8 mouse cellular contexts compared by ENCODE assay signal in genomic region chr11:64436412-64436727, GRCm38 (mm10). TPM values are rescaled to one million over a fixed set of nuclear protein-coding genes. Genes with fewer than 3 reads are reported as not detected.
DNase-seq lines count a peak whose midpoint lies in the region; ATAC-seq and TF ChIP-seq lines count a peak whose summit lies in the region.

Gene F930015N05Rik, minus strand, starts transcription at chr11:64436653.

- DNase-seq in CD4-positive, CD25-positive, alpha-beta regulatory T cell, adult 2 months (ENCODE audit: low read depth, low spot score) = peak; percentile 1
- DNase-seq in lung, postnatal 0 days (ENCODE audit: low spot score) = no peak
- DNase-seq in lung, postnatal 36 days = no peak
- no peak for DNase-seq in adrenal gland, postnatal 25 days
- no peak for DNase-seq in testis, postnatal 14 days (ENCODE audit: low spot score)

- no peak within 1 kb of the TSS for H3K27ac ChIP-seq in lung, postnatal 0 days (ENCODE audit: low read length)
- peak within 1 kb of the TSS; percentile 57; the same call in 1 of the 2 replicates for H3K27ac ChIP-seq in intestine, postnatal 0 days (ENCODE audit: low read depth, low read length)
- peak within 1 kb of the TSS; percentile 65 for H3K27ac ChIP-seq in neural tube, embryonic 15.5 days (replicated peaks)

- H3K4me2 ChIP-seq in lung, postnatal 0 days (replicated peaks; ENCODE audit: low read depth, low read length) = peak within 1 kb of the TSS; percentile 88
- peak within 1 kb of the TSS; percentile 92 for H3K4me2 ChIP-seq in intestine, postnatal 0 days (replicated peaks; ENCODE audit: low read depth)
- H3K4me2 ChIP-seq in neural tube, embryonic 15.5 days = peak within 1 kb of the TSS; percentile 98

- TF ChIP-seq CTCF in lung, postnatal 0 days (IDR thresholded peaks at IDR 0.05) = no peak
- TF ChIP-seq CTCF in intestine, postnatal 0 days (IDR thresholded peaks at IDR 0.05; ENCODE audit: low read depth) = no peak

- TF ChIP-seq EP300 in lung, postnatal 0 days (IDR thresholded peaks at IDR 0.05) = no peak

- H3K27me3 ChIP-seq in lung, postnatal 0 days (replicated peaks; ENCODE audit: insufficient read depth, low read length) = peaks cover 22% of the 10 kb centered on the region
- peaks cover 26% of the 10 kb centered on the region for H3K27me3 ChIP-seq in intestine, postnatal 0 days (replicated peaks; ENCODE audit: control insufficient read depth, insufficient read depth, low read length)
- H3K27me3 ChIP-seq in neural tube, embryonic 15.5 days (replicated peaks) = peaks cover 4% of the 10 kb centered on the region

- no peak for ATAC-seq in CD4-positive, CD25-positive, alpha-beta regulatory T cell, adult 4 months
- no peak for ATAC-seq in lung, postnatal 0 days
- ATAC-seq in intestine, postnatal 0 days = no peak
- ATAC-seq in neural tube, embryonic 15.5 days (ENCODE audit: low FRiP score) = no peak

- no peaks in the 10 kb centered on the region for H3K36me3 ChIP-seq in lung, postnatal 0 days (ENCODE audit: insufficient read depth, low read length)
- H3K36me3 ChIP-seq in intestine, postnatal 0 days (ENCODE audit: control insufficient read depth, insufficient read depth) = no peaks in the 10 kb centered on the region
- no peaks in the 10 kb centered on the region for H3K36me3 ChIP-seq in neural tube, embryonic 15.5 days

- WGBS in lung, postnatal 0 days = 1% methylated on average over 20 of the region's 24 CpGs
- WGBS in intestine, postnatal 0 days = 2% methylated on average over 24 of the region's 24 CpGs
- WGBS in neural tube, embryonic 15.5 days = 1% methylated on average over 24 of the region's 24 CpGs

- peaks cover 15% of the 10 kb centered on the region for H3K4me1 ChIP-seq in lung, postnatal 0 days (ENCODE audit: insufficient read depth, low read depth, low read length)
- 0 out of 2 replicates have a peak, but pooled peaks cover 4% of the 10 kb centered on the region for H3K4me1 ChIP-seq in intestine, postnatal 0 days (replicated peaks; ENCODE audit: control insufficient read depth, insufficient read depth, low read length)
- H3K4me1 ChIP-seq in neural tube, embryonic 15.5 days = peaks cover 19% of the 10 kb centered on the region

- no peaks in the 10 kb centered on the region for H3K9me3 ChIP-seq in lung, postnatal 0 days (ENCODE audit: low read length)
- H3K9me3 ChIP-seq in intestine, postnatal 0 days (ENCODE audit: control insufficient read depth) = no peaks in the 10 kb centered on the region
- no peaks in the 10 kb centered on the region for H3K9me3 ChIP-seq in neural tube, embryonic 15.5 days (replicated peaks)

- peak within 1 kb of the TSS; percentile 42 for H3K4me3 ChIP-seq in lung, postnatal 0 days (ENCODE audit: low read depth, low read length)
- H3K4me3 ChIP-seq in intestine, postnatal 0 days (ENCODE audit: low read depth, low read length) = peak within 1 kb of the TSS; percentile 55
- peak within 1 kb of the TSS; percentile 52 for H3K4me3 ChIP-seq in neural tube, embryonic 15.5 days (replicated peaks)

- peak within 1 kb of the TSS; percentile 13 for H3K9ac ChIP-seq in lung, postnatal 0 days (replicated peaks; ENCODE audit: low read depth)
- H3K9ac ChIP-seq in intestine, postnatal 0 days (ENCODE audit: low read depth, low read length) = peak within 1 kb of the TSS; percentile 53
- peak within 1 kb of the TSS; percentile 56 for H3K9ac ChIP-seq in neural tube, embryonic 15.5 days (replicated peaks)

RNA-seq across cellular contexts. Expression of gene F930015N05Rik, which starts in this region (rescaled TPM):
- not detected for polyA plus RNA-seq in CD4-positive, CD25-positive, alpha-beta regulatory T cell, adult 4 months (2017; shearing (Covaris generic))
- not detected in 2 replicates for polyA plus RNA-seq in lung, postnatal 0 days (2015; fragmentation: Nextera tagmentation; extraction: Ambion mirVana)
- polyA plus RNA-seq in intestine, postnatal 0 days (2015; fragmentation: Nextera tagmentation; extraction: Ambion mirVana) = 0.18 TPM in 1 of 2 replicates, not detected in the other
- 1.9 and 2.5 TPM in 2 replicates for polyA plus RNA-seq in neural tube, embryonic 15.5 days (2015; fragmentation: Nextera tagmentation; extraction: Ambion mirVana)
- not detected in 2 replicates for total RNA-seq in adrenal gland, postnatal 25 days (2021)
